Mouse (Mus musculus): ENCODE data around the gene Aldh3a1.
A peak's percentile ranks its signal among the peaks of the same experiment; 100 is the strongest.

Gene Aldh3a1

DNA sequence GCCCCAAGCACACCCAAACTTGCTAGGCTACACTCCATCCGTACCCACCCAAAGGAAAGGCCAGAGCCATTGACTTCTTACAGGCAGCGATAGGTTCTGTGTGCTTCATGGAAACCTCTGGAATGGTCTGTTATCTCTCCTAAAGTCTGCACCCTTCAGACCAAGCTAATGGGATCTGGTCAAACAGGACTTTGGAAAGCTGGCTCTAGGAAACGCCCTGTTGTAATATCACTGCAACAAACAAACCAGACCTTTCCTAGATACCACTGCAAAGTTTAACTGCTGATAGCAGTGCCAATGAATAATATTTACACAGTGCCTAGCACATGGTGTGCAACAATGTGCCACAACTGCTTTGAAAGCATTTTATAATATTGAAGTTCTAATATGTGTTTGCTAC lies 28.7 kb downstream of the Aldh3a1 start:
- no peak for DNase-seq (ENCODE audit: low spot score in 2 of 2)

DNA sequence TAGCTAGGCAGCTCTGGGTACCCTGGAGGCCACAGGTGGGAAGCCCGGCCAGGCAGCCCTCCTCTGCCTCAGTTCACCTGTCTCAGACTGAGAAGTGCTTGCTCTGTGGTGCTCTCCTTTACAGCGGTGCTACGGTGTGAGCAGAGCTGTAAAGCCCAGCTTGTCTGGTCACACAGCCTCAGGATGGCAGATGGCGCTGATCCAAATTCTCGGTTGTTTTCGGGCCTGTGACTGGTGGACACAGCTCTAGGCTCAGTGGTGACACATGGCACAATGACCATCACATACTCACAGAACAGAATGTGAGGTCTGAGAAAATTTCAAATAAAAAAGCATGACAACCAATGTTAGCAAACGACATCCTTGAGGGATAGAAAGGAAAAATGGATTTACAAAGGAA lies 37.1 kb downstream of the Aldh3a1 start:
- no peak for DNase-seq (ENCODE audit: low spot score in 2 of 2)

DNA sequence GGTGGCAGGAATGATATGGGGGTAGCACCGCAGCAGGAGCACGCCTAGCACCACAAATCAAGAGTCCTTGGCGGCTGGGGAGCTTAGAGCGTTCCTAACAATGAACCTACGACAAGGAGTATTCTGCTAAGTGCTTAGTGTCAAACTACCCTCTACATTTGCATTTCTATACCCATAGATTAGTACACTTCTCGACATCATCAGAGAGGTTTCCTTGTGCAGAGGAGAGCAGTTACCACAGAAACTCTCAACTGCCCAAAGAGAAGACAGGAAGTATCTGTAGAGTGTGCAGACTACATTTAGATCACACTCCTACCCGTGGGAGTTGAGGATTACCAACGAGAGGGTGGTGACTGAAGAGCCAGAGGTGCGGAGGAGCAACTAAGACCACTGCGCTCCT lies 44.4 kb downstream of the Aldh3a1 start:
- DNase-seq (ENCODE audit: low spot score in 2 of 2): no peak

DNA sequence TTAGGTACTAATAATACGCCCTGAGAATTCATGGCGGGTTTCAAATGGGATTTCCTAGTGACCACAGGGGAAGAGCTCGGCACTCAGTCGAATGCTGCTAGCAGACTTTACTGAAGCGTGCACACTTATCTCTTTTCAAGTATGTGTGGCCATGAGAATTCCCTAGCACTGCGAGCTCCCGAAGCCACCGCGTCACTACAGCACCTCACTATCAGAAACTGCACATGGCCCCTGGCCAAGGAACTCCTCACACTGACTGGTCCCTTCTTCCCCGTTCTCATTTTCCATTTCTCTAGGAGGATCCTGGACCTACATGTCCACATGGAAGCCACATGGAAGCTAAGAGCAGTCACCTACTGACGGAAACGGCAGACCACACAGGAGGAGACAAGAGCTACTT lies 45.5 kb downstream of the Aldh3a1 start:
- no peak for DNase-seq (ENCODE audit: low spot score in 2 of 2)

DNA sequence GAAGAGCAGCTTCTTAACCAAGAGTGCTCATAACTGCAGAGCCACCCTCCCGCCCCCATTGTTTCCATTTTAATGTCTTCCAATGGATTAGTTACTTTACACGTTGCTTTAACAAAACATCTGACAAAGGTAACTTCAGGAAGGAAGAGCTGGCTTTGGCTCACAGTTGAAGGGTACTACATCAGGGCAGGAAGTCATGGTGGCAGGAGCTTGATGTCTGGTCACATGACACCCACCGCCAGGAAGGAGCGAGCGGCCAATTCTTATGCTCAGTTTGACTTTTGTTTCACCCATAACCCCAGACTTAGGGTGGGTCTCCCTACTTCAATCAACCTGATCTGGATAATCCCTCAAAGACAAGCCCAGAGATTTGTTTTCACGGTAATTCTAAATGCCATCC lies 51.8 kb downstream of the Aldh3a1 start:
- no peak for DNase-seq (ENCODE audit: low spot score in 2 of 2)

DNA sequence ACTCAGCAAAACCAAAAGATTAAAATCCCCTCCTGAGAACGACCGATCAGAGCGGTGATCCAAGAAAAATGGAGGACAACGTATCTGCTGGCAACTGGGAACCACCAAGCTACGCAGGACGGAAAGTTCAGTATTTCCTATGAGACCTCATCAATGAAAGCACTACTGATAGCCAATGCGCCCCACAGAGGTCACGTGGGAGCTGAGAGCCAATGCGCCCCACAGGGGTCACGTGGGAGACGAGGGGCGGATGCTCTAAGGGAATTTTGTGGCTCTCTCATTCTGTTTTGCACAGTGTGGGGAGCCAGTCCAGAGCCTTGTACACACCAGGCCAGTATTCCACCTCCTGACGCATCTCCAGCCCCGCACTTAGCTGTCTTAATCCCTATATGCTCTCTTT lies 55.2 kb downstream of the Aldh3a1 start:
- DNase-seq (ENCODE audit: low spot score in 2 of 2): no peak

DNA sequence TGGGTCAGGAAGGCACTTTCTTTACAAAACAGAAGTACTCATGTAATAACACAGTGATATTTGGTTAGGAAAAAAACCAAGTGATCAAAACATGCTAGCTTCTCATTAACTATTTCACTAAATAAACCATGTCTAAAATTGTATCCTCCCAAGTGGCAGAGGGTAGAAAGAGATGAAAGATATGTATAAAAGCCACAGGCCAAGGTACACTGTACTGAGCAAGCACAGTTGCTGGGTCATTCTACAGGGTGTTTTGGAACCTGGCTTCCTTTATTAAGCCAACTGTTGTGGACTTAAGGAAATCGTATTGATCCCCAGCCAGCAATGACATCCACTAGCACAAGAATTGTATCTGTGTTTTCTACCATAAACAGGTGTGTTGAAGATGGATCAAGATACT lies 56.5 kb downstream of the Aldh3a1 start:
- no peak for DNase-seq (ENCODE audit: low spot score in 2 of 2)

DNA sequence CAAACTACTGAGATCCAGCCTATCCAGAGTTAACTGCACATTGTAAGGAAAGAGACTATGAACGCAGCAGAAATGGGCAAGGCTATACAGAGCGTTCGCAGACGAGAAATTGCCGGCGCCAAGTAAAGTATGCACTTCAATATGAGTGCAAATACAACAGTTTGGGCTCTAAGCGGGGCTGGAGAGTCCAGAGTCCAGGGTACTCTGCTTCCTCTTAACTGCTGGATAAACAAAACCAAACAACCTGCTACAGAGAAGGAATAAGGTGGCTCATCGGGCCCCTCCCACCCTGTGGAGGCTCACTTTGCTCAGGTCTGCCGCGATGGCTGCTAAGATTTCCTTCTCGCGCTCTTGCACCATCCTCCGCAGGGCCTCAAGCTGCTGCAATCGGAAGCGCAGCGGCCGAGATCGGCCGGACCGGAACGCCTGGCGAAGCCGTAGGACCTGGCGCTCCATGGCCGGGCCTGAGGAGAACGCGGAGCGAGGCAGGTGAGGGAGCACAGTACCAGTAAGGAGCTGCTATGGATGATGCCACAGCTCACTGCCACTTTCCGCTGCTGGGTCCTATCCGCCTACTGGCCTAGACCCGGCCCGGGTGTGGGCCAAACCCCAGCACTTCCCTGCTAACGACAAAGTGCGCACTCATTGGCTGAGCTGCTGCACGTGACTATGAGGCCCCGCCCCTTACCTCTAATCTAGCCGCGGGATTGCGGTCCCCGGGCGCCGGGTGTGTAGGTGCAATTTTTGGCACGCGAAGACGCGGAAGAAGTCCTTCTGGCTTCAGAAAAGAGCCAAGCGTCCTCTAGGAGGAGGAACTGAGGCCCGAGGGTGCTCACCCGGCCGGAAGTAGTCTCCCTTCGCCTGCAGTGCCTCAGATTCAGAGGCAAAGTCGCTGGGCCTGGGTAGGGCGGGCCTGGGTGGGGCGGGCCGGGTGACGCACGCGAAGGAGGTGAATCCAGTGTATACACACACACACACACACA lies 59.5 kb downstream of the Aldh3a1 start, which contains the start of gene Aldh3a2:
TSS of gene Aldh3a2 (minus strand) at position 914 of the 983 bp plus-strand sequence.
- peak; percentile 95 to 96 for DNase-seq (ENCODE audit: low spot score in 2 of 2)

Data from right cerebral cortex, postnatal 10 days (tissue).